Mouse (Mus musculus) kidney, adult 2 months (tissue): ENCODE results near the gene Rad51ap1.

Experiments used
- CTCF ChIP-seq: fragments of 200-500 bp; conservative IDR thresholded peaks from 2 replicates; pipeline ENCODE4 v1.5.1; 2011; ENCODE audit warnings: low read depth, mild to moderate bottlenecking, control low read depth, low read length, moderate library complexity, mixed read lengths; ENCODE audit not compliant: insufficient read depth, insufficient read length
- POLR2A ChIP-seq: fragments of 200-500 bp; IDR thresholded peaks from one replicate; pipeline ENCODE4 v1.6.1; 2011; ENCODE audit warnings: low read depth, low read length, control low read depth

GRCm38 (mm10) chr6:126921111-126921881 lies 18.1 kb downstream of the Rad51ap1 start, which contains the start of gene Dyrk4:
- no peak for TF ChIP-seq CTCF
- TF ChIP-seq POLR2A: no peak
